Mouse (Mus musculus): ENCODE data around the gene Cox8c. TPM values are rescaled to one million over a fixed set of nuclear protein-coding genes. Genes with fewer than 3 reads are reported as not detected.

Cox8c gene
- total RNA-seq, 2 experiments from 2014 or later = not detected

Other genes starting within 250 kb of the Cox8c start
- 10 to 100 TPM; 56.4 to 66.2 TPM for gene Itpk1, start 194.4 kb upstream of the Cox8c start, total RNA-seq (2021)
- gene Moap1, start 155.7 kb upstream of the Cox8c start, total RNA-seq (2021) = 10 to 100 TPM; 25.2 to 26.3 TPM
- gene Tmem251, start 155.6 kb upstream of the Cox8c start, total RNA-seq (2021) = 1 to 10 TPM; 4.8 to 5.4 TPM
- gene Gm28051, start 141.6 kb upstream of the Cox8c start, total RNA-seq (2021) = not detected
- 10 to 100 TPM; 13.6 to 15.7 TPM for gene Gon7, start 141.5 kb upstream of the Cox8c start, total RNA-seq (2021)
- 10 to 100 TPM; 31.0 to 33.6 TPM for gene Ubr7, start 141.3 kb upstream of the Cox8c start, total RNA-seq (2021)
- 10 to 100 TPM; 16.3 to 19.3 TPM for gene Gm20604, start 140.6 kb upstream of the Cox8c start, total RNA-seq (2021)
- gene Btbd7, start 20.8 kb upstream of the Cox8c start, total RNA-seq (2021) = 10 to 100 TPM; 16.3 to 19.2 TPM
- gene Unc79, start 49.5 kb downstream of the Cox8c start, total RNA-seq (2021) = 10 to 100 TPM; 46.3 to 54.5 TPM

Measured in layer of hippocampus, postnatal 25 days (tissue).